Mouse (Mus musculus) forebrain, embryonic 15.5 days (tissue): ENCODE data around the gene Smc1b. TPM values are rescaled to one million over a fixed set of nuclear protein-coding genes. Genes with fewer than 3 reads are reported as not detected.
"Not testable (repeated sequence)": the region's sequence is repeated elsewhere in the genome, so short reads cannot be mapped to it uniquely, and the experiment has no call there.

Experiments
- ATAC-seq: fragments of 200-750 bp; cut with Nextera tagmentation; replicated peaks from 2 replicates; pipeline ENCODE4 v1.8.0; 2017; ENCODE audit warnings: mild to moderate bottlenecking, moderate TSS enrichment, moderate library complexity
- H3K27ac ChIP-seq: fragments of 300-500 bp; sonication (generic); replicated peaks from 2 replicates; pipeline ENCODE4 v1.5.1; 2015; ENCODE audit warnings: mild to moderate bottlenecking, inconsistent platforms
- H3K27me3 ChIP-seq: fragments of 300-500 bp; sonication (generic); 2 replicates; pipeline ENCODE4 v1.6.1; 2015; ENCODE audit warnings: inconsistent platforms
- H3K36me3 ChIP-seq: fragments of 300-500 bp; sonication (generic); 2 replicates; pipeline ENCODE4 v1.6.1; 2015; ENCODE audit warnings: mild to moderate bottlenecking, inconsistent platforms
- H3K4me1 ChIP-seq: fragments of 300-500 bp; sonication (generic); 2 replicates; pipeline ENCODE4 v1.6.1; 2015; ENCODE audit warnings: inconsistent platforms
- H3K4me2 ChIP-seq: fragments of 300-500 bp; sonication (generic); replicated peaks from 2 replicates; pipeline ENCODE4 v1.6.1; 2015; ENCODE audit warnings: mild to moderate bottlenecking, inconsistent platforms
- H3K4me3 ChIP-seq: fragments of 300-500 bp; sonication (generic); 2 replicates; pipeline ENCODE4 v1.5.1; 2015; ENCODE audit warnings: mild to moderate bottlenecking, inconsistent platforms
- H3K9ac ChIP-seq: fragments of 300-500 bp; sonication (generic); replicated peaks from 2 replicates; pipeline ENCODE4 v1.6.1; 2015; ENCODE audit warnings: mild to moderate bottlenecking, inconsistent platforms
- H3K9me3 ChIP-seq: fragments of 300-500 bp; sonication (generic); 2 replicates; pipeline ENCODE4 v1.6.1; 2016; ENCODE audit warnings: inconsistent platforms
- WGBS: fragments of 180-500 bp; shearing (Covaris S2); methylation state at CpG from one replicate; pipeline ENCODE4 v1.1.7; 2015; ENCODE audit warnings: mixed read lengths; 5-methylcytosine and 5-hydroxymethylcytosine counted together
- polyA plus RNA-seq: library from polyadenylated mRNA; unstranded; fragments of >200 nt; fragmentation: Nextera tagmentation; extraction: Ambion mirVana; gene quantifications from 2 replicates; pipeline ENCODE4 v1.2.1, GENCODE M21; 2015

Gene Smc1b
- polyA plus RNA-seq, 1 experiment from 2014 or later: 0.13 TPM

DNA sequence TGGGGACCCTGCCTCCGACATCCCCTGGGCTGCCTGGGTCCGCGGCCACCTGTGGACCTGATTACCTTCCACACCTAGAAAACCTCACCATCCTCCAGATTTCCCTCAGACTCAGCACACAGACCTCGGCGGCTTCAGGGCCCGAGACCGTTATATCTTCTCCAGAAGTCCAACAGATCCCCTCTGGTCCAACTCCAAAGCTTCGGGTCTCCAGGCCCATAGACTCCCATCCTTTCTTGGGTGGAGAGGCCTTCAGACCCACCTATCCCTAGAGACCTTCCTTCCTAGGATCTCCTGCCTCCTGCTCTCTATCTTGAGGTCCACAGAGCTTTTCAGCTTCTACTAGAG, 94.4 kb downstream of the Smc1b start:
- peak; percentile 3; the same call in 1 of the 2 replicates for ATAC-seq
- H3K4me2 ChIP-seq: peak overlapping the region; percentile 89
- peak overlapping the region; percentile 91 for H3K9ac ChIP-seq
- no peaks in the 10 kb centered on the region for H3K9me3 ChIP-seq
- H3K36me3 ChIP-seq: no peaks in the 10 kb centered on the region
- H3K27ac ChIP-seq: peak overlapping the region; percentile 42; the same call in 1 of the 2 replicates
- WGBS: 9% methylated on average over 8 of the region's 8 CpGs
- H3K27me3 ChIP-seq: 0 out of 2 replicates have a peak, but pooled peaks cover 5% of the 10 kb centered on the region
- peak overlapping the region; percentile 89 for H3K4me3 ChIP-seq
- peaks cover 42% of the 10 kb centered on the region for H3K4me1 ChIP-seq

DNA sequence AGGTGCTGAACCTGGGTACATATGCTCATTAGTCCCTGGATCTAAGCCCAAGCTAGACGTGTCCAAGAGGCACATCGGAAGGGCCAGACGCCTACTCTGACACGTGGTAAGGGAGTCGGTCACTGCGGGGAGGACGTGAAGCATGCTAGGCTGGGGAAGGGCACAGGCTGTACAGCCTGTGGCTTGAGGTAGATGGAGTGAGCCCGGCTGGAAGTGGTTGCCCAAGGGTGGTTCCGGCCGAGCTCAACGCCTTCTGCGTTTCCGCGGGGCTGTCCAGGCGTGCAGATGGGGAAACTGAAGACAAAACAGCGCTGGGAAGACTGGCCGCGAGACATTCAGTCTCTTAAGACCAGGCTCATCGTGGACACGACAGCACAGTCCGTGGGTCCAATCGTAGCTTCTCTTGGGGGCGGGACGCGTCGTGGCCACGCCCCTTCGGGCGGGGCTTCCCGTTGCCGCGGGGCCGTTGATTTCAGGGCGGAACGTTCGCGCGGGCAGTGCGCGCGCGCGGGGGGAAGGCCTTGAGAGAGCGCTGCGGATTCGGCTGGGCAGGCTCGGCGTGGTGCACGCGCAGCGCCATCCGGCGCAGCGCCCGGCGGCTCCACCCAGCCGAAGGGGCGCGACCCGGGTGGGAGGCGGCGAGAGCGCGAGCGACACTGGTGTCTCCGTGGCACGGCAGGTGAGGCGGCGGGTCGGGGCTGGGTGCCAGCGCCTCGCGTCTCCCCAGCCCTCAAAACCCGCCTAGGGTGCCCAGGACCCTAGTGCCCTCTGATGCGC, 95.0 kb downstream of the Smc1b start:
- Histone ChIP-seq H3K4me3 (peak overlapping the region; percentile 89), H3K4me2 (peak overlapping the region; percentile 89), H3K9ac (peak overlapping the region; percentile 91), H3K36me3 (no peaks in the 10 kb centered on the region), H3K9me3 (no peaks in the 10 kb centered on the region), H3K27me3 (0 out of 2 replicates have a peak, but pooled peaks cover 5% of the 10 kb centered on the region), H3K4me1 (peaks cover 36% of the 10 kb centered on the region), H3K27ac (peak overlapping the region; percentile 78)
- peak; percentile 96 for ATAC-seq
- WGBS: under 1% methylated on average over 50 of the region's 75 CpGs

DNA sequence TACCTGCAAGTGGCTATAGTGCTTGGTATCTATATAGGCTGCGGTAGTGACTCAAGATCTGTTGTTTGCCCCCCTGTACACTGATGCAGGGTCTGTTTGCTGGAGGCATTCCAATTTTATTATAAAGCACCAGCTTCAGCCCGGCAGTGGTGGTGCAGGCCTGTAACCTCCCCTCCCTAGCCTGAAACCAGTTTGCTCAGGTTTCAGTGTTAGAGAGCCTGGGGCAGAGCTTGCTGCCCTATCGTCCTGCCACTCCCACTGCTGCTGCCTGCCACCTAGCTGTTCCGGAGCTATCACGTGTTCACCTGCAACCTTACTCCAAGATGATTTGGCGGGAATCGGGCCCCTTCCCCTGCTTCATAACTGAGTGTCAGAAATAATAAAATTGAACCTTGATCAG, 97.8 kb downstream of the Smc1b start:
- ATAC-seq: not testable (repeated sequence)

GRCm38 (mm10) chr15:85031866-85032265, 99.9 kb downstream of the Smc1b start:
- Histone ChIP-seq H3K4me3 (no peak overlapping the region), H3K4me1 (peaks cover 6% of the 10 kb centered on the region), H3K9me3 (no peaks in the 10 kb centered on the region), H3K4me2 (no peak overlapping the region), H3K27me3 (0 out of 2 replicates have a peak, but pooled peaks cover 5% of the 10 kb centered on the region), H3K36me3 (no peaks in the 10 kb centered on the region), H3K27ac (no peak overlapping the region), H3K9ac (no peak overlapping the region)
- no peak for ATAC-seq
- WGBS: 36% methylated on average over 3 of the region's 3 CpGs

More for the DNA sequence above, 97.8 kb downstream of the Smc1b start:
- not testable (repeated sequence) for H3K9ac ChIP-seq, H3K27ac ChIP-seq, H3K27me3 ChIP-seq, H3K4me3 ChIP-seq, H3K4me2 ChIP-seq, H3K36me3 ChIP-seq, H3K9me3 ChIP-seq
- peaks cover 23% of the 10 kb centered on the region for H3K4me1 ChIP-seq
- 49% methylated on average over 7 of the region's 7 CpGs for WGBS

DNA sequence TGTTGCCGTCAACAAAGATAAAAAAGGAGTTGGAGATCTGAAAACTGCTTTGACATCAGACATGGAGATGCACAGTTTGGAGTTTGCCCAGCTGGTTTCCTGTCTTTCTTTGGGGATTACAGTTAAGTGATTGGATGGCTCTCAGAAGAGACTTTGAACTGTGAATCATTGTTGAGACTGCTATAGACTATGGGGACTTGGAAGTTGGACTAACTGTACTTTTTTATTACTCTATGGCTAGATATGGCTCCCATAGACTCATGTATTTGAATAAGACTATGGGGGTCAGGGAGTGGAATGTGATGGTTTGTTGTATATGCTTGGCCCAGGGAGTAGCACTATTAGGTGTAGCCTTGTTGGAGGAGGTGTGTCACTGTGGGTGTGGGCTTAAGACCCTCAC, 101.1 kb downstream of the Smc1b start:
- 81% methylated on average over 1 of the region's 1 CpGs for WGBS
- not testable (repeated sequence) for H3K36me3 ChIP-seq, H3K27me3 ChIP-seq, ATAC-seq, H3K27ac ChIP-seq, H3K9me3 ChIP-seq, H3K4me2 ChIP-seq, H3K9ac ChIP-seq, H3K4me3 ChIP-seq, H3K4me1 ChIP-seq

GRCm38 (mm10) chr15:85028648-85029047, 103.1 kb downstream of the Smc1b start, which contains the start of gene Fam118a:
Gene Fam118a (plus strand): TSS chr15:85028948.
- not testable (repeated sequence) for H3K27me3 ChIP-seq, H3K4me3 ChIP-seq, H3K9ac ChIP-seq, H3K36me3 ChIP-seq, H3K27ac ChIP-seq, H3K9me3 ChIP-seq, ATAC-seq, H3K4me2 ChIP-seq, H3K4me1 ChIP-seq
- WGBS: 41% methylated on average over 1 of the region's 1 CpGs

- H3K4me3 ChIP-seq: no peak overlapping the region
- no peaks in the 10 kb centered on the region for H3K4me1 ChIP-seq
- H3K9ac ChIP-seq: no peak overlapping the region
- ATAC-seq: no peak
- H3K27me3 ChIP-seq: no peaks in the 10 kb centered on the region
- no peaks in the 10 kb centered on the region for H3K9me3 ChIP-seq
- H3K4me2 ChIP-seq: no peak overlapping the region
- 25% methylated on average over 4 of the region's 4 CpGs for WGBS
- H3K36me3 ChIP-seq: no peaks in the 10 kb centered on the region
- H3K27ac ChIP-seq: no peak overlapping the region
Measured at GRCm38 (mm10) chr15:85027740-85028139, 104.0 kb downstream of the Smc1b start.

- H3K36me3 ChIP-seq: no peaks in the 10 kb centered on the region
- 84% methylated on average over 4 of the region's 4 CpGs for WGBS
- H3K9ac ChIP-seq: no peak overlapping the region
- no peak for ATAC-seq
- no peaks in the 10 kb centered on the region for H3K4me1 ChIP-seq
- H3K4me3 ChIP-seq: no peak overlapping the region
- H3K27me3 ChIP-seq: no peaks in the 10 kb centered on the region
- H3K4me2 ChIP-seq: no peak overlapping the region
- H3K9me3 ChIP-seq: no peaks in the 10 kb centered on the region
- no peak overlapping the region for H3K27ac ChIP-seq
Measured at GRCm38 (mm10) chr15:85026197-85026596, 105.6 kb downstream of the Smc1b start.

- Histone ChIP-seq H3K4me3 (no peak overlapping the region), H3K27me3 (no peaks in the 10 kb centered on the region), H3K4me2 (no peak overlapping the region), H3K9me3 (no peaks in the 10 kb centered on the region), H3K4me1 (0 out of 2 replicates have a peak, but pooled peaks cover under 1% of the 10 kb centered on the region), H3K36me3 (no peaks in the 10 kb centered on the region), H3K27ac (no peak overlapping the region), H3K9ac (no peak overlapping the region)
- ATAC-seq: no peak
- 75% methylated on average over 4 of the region's 4 CpGs for WGBS
Measured at GRCm38 (mm10) chr15:85022211-85022610, 109.6 kb downstream of the Smc1b start.

DNA sequence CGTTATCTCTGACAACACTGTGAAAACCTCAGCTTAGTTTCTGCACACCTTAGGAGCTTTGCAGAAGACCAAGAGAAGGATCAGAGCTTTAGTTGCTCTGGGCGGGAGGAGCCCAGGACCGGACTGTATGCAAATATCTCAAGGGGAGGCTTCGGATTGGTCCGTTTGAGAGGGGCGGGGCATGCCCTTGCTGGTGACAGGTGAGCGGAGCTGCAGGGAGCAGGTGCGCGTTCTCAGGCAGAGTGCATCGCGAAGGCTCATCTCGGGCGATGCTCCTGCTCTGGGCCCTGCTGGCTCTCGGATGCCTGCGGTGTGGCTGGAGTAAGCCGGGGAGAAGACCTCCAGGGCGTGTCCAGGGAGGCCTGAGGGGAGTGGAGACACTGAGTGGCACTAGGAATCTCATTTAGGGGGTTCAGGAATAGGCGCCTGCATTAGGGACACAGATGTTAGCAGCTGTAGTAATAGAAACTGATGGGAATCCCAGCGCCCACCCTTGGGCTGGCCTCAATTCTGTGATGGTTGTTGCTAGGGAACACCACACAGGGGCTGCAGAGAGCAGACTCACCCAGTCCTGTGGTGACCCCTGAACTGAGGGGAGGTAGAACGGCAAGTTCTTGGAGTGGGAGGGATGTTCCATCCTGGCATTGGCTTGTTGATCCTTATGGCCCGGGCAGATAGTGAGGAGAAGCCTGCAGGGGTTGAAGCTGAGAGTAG, 114.7 kb downstream of the Smc1b start, which contains the start of gene Upk3a:
Gene Upk3a, plus strand, starts transcription at position 191 of the 714 bp plus-strand sequence.
- H3K4me3 ChIP-seq: no peak within 1 kb of the TSS
- H3K9ac ChIP-seq: no peak within 1 kb of the TSS
- peak within 1 kb of the TSS; percentile 16; the same call in 1 of the 2 replicates for H3K4me2 ChIP-seq
- no peaks in the 10 kb centered on the region for H3K27me3 ChIP-seq
- peaks cover 13% of the 10 kb centered on the region for H3K4me1 ChIP-seq
- H3K27ac ChIP-seq: peak within 1 kb of the TSS; percentile 77
- WGBS: 8% methylated on average over 21 of the region's 21 CpGs
- H3K9me3 ChIP-seq: no peaks in the 10 kb centered on the region
- H3K36me3 ChIP-seq: no peaks in the 10 kb centered on the region
- 0 out of 2 replicates have a peak, but pooled peaks have one; percentile 11 for ATAC-seq

DNA sequence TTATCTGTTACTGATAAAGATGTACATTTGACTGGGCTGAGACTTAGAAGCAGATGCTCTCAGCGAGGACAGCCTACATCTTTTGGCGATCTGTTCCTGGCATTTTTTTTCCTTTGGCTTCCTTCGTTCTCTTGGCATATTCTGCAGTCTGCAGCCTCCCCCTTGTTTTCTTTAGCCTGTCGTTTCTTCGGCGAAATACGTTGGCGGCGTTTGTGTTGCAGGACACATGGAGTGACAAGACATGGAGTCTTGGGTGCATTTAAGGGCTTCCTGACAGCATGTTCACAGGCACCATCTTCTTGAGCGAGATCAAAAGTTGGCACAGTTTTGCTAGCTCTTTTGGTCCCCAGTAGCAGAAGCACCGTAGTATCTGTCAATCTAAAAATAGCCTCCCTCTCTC, 116.0 kb downstream of the Smc1b start:
- Histone ChIP-seq H3K9me3 (no peaks in the 10 kb centered on the region), H3K27ac (peak overlapping the region; percentile 77), H3K4me2 (no peak overlapping the region), H3K27me3 (no peaks in the 10 kb centered on the region), H3K9ac (no peak overlapping the region), H3K36me3 (no peaks in the 10 kb centered on the region), H3K4me1 (peaks cover 13% of the 10 kb centered on the region), H3K4me3 (no peak overlapping the region)
- no peak for ATAC-seq
- WGBS: 63% methylated on average over 11 of the region's 11 CpGs
